Mouse (Mus musculus) testis, postnatal 10 days (tissue): ENCODE measurements at regions not wholly inside any gene's neighbourhood (a gene's known extent, or its start where the extent isn't known, plus 50 kb on each side); places are given as distances from the start of the nearest gene placed in this dataset.

ENCODE experiments used
- DNase-seq: peaks from one replicate; pipeline ENCODE4 v3.0.0; 2021; ENCODE audit warnings: low spot score

DNA sequence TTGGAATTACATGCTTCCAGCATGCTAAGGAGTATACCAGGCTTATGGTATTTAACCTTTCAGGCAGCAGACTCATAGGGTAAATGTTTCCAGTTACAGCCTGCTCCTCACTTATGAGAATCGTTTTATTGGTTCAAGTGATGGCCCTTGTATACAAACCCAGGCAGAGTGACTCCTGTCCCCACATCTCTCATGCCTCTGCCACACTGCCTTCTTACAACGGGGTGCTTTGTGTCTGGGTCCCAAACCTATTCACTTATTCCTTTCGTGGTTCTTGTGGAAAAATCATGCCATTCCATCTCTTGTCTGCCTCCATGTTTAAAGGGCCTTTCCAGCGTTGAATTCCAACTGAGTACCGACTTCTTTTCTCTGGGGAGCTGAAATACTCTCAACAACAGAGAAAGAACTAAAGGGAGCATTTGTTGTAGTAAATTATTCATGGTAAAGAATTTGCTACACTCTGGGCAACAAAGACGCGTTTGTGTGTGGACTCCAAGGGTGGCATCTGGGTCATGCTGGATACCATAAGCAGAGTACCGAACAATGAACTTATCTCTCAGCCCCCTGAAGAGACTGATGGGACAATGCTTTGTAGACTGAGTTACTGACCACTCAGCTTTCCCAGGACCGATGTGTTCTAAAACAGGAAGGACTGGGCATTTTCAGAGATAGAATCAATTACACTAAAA, 291.6 kb downstream of the Pten start:
- DNase-seq: no peak

DNA sequence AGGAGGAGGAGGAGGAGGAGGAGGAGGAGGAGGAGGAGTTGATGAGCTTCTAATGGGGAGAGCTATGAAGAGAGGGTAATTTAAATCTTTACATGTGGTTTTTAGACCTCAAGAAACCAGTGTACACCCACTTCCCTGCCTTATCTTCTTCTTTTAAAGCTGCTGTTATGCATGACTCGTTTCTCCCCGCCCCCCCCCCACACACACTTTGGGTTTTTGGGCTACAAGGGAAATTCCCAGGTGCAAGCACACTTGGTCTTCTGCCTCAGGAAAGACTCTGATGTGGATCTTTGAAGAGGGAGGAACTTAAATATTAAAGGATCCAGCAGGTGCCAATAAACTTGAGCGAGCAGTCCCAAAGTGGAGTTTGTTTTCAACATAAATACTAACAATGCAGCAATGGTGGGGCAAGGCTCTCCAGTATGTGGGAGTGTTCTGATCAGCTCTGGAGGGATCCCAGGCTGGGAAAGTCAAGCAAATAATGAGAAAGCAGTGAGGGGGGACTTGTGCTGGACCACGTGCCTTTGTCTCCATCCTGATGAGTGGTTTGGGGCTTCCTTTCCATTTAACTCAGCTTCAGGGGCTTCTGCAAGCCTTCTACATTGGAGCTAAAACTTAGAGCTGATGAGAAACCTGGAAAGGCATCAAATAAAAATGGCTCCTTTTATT, 296.0 kb downstream of the Pten start:
- DNase-seq: no peak

DNA sequence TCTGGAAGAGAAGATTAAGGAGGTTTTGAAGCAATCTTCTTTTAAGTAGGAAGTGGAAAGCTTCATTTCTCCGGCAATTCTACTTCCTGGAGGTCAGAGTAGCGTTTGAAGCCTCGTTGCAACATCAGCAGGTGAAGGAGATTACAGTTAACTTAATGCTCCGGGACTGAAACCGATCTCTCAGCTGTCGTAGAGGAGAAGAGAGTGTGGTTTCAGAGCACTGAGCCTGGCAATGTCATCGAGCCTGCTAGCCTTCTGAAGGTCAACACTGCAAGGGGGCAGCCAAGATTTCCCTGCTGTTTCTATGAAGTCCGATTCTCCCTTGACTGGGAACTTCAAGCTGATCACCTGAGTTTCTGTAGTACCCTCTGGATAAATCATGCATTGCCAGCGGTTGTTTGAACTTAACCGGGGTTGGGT, 299.1 kb downstream of the Pten start:
- no peak for DNase-seq

DNA sequence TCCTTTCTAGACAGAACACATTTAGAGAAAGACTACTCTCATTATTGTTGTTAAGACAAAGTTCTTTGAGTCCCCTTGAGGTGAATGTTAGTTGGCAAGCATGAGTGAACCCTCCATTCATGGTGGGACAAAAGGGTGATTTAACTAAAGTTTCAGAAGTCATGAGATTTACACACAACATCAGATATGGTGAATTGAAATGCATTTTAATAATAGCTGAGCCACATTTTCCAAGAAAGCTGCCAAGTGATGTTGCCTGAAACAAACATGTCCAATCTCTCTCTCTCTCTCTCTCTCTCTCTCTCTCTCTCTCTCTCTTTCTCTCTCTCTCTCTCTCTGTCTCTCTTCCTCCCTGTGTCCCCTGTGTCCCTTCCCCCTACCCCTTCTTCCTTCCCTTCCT, 303.7 kb downstream of the Pten start:
- DNase-seq: no peak

DNA sequence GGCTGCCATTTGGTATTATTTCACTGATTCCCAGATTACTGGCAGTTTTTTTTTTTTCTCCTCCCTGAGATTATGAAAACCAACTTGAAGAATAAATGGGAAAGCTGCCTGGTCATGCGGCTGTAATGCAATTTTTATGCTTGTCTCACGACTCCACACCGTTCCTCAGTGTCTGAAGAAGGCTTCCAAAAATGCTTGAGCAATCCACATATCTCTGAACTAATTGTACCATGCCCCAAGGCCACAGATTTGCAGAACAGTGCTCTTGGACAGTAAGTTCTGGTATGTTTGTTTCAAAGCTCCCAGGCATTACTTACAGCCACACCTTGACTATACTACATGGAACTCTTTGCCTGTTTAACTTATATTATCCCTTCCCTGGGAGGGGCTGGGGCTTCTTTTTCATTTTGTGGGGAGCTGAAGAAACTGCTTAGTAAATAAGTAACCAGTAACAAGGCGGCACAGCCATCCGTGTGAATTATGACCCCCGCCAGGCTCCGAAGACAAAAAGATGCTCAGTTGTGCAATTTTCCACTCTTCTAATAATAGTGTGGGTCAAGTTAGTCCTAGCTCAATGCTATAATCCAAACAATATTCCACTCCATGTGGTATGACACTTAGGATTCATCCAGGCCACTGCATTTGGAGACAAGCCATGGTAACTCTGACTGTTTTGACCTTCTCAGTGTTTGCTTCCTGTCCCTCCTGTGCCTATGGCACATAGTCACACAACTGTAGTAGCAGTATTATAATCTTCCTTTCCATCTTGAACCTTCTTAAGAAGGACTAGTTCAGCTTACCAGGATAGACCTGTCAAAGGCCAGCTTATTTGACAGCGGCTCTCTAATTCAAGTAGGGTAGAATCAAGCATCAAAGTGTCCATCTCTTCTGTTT, 305.1 kb downstream of the Pten start:
- no peak for DNase-seq

DNA sequence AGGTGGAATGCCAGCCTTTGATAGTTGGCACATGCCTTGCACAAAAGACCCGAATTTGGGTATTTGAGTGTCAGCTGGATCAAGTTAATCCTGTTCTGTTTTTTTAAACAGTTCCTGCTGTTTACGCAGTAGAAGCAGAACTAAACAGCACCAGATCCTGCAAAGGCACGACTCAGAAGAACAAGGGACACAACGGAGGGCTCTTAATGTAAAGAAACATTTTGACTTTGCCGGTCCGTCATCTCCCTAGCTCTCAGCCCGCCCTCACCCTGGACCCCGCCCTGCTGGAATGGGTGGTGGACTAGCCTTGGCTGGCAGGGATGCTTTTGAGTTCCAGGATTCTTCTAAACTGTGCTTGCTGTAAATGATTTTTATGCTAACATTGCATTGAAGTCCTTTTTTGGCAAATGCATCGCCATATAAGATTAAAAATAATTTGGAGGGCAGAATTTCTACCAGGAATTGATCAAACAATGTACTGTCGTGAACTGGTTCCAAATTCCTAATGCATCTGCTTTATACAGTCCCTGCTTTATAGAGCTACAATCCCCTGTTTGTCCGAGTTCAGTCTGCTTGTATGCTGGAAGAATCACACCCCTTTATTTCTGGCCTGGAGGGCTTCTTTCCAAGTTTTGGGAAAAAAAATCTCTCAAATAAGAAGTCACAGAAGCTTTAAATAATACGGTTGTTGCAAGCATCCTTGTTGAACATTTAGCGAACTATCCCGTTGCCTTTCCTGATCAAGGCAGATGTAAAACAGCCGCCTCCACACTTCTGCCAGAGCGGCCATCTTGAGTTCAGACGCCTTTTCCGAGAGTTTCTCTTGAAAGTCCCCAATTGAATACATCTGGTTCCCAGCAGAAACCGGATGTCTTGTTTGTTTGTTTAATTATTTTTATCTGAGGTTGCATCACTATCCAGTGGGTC, 308.2 kb downstream of the Pten start:
- no peak for DNase-seq

DNA sequence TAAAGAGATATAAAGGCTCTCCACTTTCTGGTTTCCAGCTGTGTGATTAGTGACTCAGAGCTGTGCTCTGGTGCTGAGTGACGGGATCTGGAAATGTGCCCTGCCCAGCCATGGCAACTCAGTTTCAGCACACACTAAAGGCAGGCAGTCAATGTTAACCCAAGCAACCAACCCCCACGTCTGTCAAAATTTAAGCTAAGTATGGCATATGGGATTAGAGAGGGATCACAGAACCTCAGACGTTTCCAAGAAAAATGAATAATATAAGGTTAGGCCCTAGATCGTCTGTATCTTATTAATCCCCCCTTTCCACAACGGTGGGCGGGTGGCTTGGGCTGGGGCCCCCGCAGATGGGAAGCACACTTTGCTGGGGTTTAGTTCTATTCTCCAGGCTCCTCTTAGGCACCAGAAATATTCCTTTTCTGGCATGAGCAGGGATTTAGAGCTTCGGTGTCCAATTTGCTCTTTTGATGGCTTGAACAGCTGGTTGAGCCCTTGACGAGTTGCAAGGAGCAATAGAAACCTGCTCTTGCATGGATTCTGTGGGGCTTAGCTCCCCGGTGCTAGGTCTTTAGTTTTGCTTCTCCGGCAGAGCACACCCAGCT, 311.2 kb downstream of the Pten start:
- DNase-seq: no peak

DNA sequence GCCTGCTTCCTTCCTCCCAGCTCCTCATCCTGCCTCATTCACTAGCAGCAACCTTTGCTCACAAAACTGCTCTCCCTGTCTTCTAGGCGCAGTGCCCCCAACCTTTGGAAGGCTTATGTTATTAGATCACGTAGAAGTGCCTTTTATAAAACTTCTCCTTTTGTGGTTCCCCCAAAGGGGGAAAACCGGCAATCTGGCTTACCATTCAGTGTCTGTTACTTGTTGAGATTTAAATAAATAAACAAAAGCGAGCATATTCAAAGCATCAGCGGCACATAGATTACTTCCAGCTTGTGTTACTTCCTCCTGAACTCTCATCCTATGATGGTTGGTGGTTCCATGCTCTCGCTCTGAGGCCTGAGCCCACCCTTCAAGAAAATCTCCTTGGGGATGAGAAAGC, 312.5 kb downstream of the Pten start:
- no peak for DNase-seq

DNA sequence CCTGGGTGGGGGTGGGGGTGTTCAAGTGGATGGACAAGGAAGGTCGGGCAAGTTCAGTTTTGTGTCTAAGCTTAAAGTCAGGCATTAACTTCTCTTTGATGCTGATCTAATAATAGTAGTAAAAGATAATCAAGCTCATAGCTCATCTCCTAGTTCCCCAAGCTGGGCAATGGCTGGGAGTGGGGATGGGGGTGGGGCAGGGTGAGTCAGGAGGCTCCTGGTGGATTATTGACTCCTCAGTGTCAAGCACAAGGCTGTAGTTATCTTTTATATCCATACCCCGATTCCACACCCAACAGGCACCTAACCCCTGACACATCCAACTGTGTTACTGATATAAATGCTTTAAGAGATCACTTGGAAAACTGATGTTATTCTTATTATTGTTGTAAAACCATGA, 315.0 kb downstream of the Pten start:
- DNase-seq: no peak

DNA sequence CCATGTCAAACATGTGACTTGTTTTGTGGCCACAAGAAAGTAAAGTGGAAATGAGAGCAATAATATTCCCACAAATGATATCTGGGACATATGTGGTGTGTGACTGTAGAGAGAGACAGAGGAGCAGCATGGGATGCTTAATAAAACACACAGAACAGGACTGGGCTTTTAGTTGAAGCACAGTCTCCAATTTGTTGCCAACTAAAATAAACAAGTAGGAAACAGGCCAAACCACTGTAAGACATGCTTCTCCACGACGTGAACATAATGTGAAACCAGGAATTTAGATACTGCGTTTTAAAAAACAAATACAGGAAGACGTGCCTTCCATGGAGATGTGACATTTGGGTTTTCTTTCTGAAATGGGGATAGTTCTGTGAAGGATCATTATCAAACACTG, 317.2 kb downstream of the Rnls start:
- no peak for DNase-seq

DNA sequence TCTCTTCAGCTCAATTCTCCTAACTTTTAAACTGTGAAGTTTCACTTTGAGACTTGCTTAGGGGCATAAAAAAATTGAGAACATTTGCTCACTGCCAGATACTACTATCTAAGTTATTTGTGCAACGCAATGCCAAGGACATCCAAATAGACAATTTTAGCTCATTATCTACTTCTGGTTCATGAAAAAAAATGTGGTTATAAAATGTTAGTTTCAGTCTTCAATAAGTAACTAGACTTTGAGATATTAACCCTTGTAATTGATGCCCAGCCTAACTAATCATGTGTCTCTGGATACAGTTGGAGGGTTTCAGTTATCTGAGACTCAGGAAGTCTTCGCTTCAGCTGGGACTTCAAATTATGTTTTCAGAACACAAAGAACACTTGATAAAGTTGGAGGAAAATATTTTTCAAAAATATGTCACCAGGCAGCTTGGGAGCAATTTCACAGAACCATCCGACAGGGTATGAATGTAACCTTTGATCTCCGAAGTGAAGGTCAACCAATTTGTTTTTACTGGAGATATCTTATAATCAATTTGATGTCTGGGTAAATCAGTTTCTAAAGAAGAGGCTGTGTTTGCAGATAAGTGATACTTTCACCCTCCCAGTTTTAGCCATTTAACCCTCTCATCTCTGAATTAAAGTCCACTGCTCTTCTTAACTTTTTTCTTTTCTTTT, 313.3 kb downstream of the Rnls start:
- DNase-seq: no peak

DNA sequence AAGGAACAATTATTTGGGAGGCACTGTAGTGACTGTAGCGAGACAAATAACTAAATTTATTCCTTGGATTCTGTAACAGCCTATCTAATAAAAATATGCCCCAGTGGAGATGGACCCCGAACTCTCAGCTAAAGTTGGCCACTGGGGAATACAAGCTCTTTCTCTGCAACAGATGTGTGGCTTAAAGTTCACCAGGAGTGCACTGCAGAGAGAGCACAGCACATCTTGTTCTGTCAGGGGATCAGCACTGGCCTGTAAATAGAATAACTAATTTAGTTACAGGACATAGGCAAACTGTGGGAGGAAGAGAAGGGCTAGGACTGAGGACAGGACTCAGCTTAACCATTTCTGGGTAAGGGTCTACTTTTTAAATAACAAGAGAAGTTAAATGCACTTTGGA, 312.1 kb downstream of the Rnls start:
- DNase-seq: no peak

DNA sequence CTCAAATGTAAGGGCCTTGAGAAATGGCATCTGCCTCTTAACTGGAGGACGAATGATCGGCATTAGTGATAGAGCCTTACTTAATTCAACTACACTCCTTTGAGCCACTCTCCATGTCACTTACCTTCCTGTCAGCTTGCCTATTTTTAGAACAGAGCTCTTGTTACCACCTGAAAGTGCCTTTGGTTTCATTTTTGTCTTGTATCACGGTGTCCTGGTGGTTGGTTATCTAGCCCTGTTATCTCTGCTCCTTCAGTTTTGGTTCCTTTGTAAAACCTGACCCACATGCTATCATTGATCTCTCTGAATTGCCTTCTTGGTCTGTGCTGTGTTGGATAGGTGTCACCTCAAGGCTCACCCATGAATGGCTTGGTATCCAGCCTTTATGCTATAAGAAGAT, 310.6 kb downstream of the Rnls start:
- no peak for DNase-seq

DNA sequence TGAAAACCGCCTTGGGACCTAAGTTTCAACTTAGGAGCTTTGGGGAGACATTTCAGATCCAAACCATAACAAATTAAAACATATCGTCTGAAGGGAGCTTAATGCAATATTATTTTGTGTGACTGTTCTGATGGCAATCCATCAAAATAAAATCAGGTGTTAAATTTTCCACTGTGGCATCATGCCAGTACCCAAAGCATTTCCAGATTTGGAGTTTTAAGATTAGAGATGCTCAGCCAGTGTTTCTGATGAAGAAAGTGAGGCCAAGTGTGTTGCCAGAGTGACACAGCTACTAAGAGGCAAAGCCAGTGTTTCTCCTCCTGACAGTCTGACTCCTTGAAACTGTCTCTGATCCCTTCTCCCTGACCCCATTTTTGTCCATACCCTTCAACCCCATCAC, 308.7 kb downstream of the Rnls start:
- DNase-seq: no peak

DNA sequence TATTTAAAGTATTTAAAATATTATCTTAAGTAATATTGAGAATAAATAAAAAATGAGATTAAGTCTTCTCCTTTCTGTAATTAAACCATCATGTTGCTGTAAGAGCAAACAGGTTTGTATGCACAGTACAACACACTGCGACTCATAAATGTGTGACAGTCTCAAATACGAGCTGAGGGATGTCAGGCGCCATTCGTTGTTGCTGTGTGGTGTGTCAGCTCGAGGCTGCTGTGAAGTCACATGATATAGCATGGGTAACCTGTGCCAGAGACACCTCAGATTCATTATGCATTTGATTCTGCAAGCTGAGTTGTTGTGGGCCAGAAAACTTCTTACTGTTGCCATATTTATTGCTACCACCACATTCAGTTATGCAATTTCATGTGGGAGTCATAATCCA, 307.4 kb downstream of the Rnls start:
- no peak for DNase-seq
